ENCODE assay signal across 22 mouse cellular contexts in the genomic region with DNA sequence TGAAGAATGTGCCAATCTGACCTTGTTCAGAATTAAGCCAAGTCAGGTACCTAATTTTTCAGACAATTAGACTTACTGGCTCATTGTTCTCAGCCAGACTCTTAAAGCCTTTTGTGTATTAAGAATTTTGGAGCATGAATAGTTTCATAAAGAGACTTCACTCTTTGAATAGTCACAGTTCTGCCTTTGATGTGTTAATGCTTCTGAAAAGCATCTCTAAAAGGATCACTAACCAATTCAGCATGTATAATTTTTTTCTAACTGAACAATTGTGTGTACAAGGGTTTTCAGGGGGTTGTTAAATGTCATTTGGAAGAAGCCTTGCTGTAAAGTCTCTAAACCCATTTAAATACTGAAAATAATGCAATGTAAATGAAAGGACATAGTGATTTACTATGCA.
DNase-seq lines count a peak whose midpoint lies in the region; ATAC-seq lines count a peak whose summit lies in the region.
"Had no signal": no experiment of that assay in that cellular context is flagged by ENCODE, and none has a peak within 500 bp of the region (broad histone marks: within the 10 kb centered on the region; RNA-seq: fewer than 3 reads in every experiment).

No protein-coding gene starts in this region.

- ATAC-seq in forebrain, embryonic 11.5 days (replicated peaks; ENCODE audit: low FRiP score): 0 out of 2 replicates have a peak, but pooled peaks have one; percentile 30
- ATAC-seq in forebrain, embryonic 13.5 days: no peak
- ATAC-seq in midbrain, embryonic 11.5 days (ENCODE audit: low FRiP score): no peak
- no peak for ATAC-seq in midbrain, embryonic 16.5 days
- ATAC-seq: CD4-positive, CD25-positive, alpha-beta regulatory T cell, adult 4 months; forebrain, embryonic 14.5 days; forebrain, embryonic 16.5 days had no signal

- H3K4me2 ChIP-seq in forebrain, embryonic 11.5 days (ENCODE audit: low read depth, low read length, severe bottlenecking): no peak overlapping the region
- H3K4me2 ChIP-seq in forebrain, embryonic 13.5 days: no peak overlapping the region
- no peak overlapping the region for H3K4me2 ChIP-seq in midbrain, embryonic 11.5 days
- H3K4me2 ChIP-seq in midbrain, embryonic 16.5 days (ENCODE audit: low read length): no peak overlapping the region
- H3K4me2 ChIP-seq: embryonic facial prominence, embryonic 12.5 days had no signal

- no peaks in the 10 kb centered on the region for H3K36me3 ChIP-seq in forebrain, embryonic 11.5 days (ENCODE audit: control insufficient read depth, insufficient read depth, low read length)
- no peaks in the 10 kb centered on the region for H3K36me3 ChIP-seq in forebrain, embryonic 13.5 days (ENCODE audit: poor library complexity, severe bottlenecking)
- no peaks in the 10 kb centered on the region for H3K36me3 ChIP-seq in midbrain, embryonic 11.5 days (ENCODE audit: control insufficient read depth, insufficient read depth, low read length)
- no peaks in the 10 kb centered on the region for H3K36me3 ChIP-seq in midbrain, embryonic 16.5 days (ENCODE audit: control insufficient read depth, insufficient read depth, low read length)
- H3K36me3 ChIP-seq: embryonic facial prominence, embryonic 10.5 days; embryonic facial prominence, embryonic 12.5 days; G1E had no signal

- no peak overlapping the region for H3K4me3 ChIP-seq in forebrain, embryonic 11.5 days (ENCODE audit: low read depth, low read length)
- H3K4me3 ChIP-seq in forebrain, embryonic 13.5 days: no peak overlapping the region
- H3K4me3 ChIP-seq in midbrain, embryonic 11.5 days (ENCODE audit: low read depth, low read length): no peak overlapping the region
- H3K4me3 ChIP-seq in midbrain, embryonic 16.5 days (ENCODE audit: low read depth, low read length): no peak overlapping the region
- H3K4me3 ChIP-seq: embryonic facial prominence, embryonic 10.5 days; embryonic facial prominence, embryonic 12.5 days had no signal

- DNase-seq in forebrain, embryonic 11.5 days (ENCODE audit: low spot score): no peak
- DNase-seq in midbrain, embryonic 11.5 days (ENCODE audit: low spot score, missing footprints): peak; percentile 85
- DNase-seq in Muller cell, postnatal 12 days (ENCODE audit: inconsistent ontology term): peak; percentile 2
- no peak for DNase-seq in kidney, postnatal 4 days
- DNase-seq: adrenal gland, adult 2 months; adrenal gland, postnatal 10 days; adrenal gland, postnatal 25 days; B cell, adult 2 months; cerebellum, adult 11-12 months; cerebellum, adult 2 months; cerebellum, adult 9-10 months; cerebellum, postnatal 10 days; cerebellum, postnatal 25 days had no signal

- H3K27ac ChIP-seq in forebrain, embryonic 11.5 days (ENCODE audit: low read depth, low read length): no peak overlapping the region
- H3K27ac ChIP-seq in forebrain, embryonic 13.5 days: no peak overlapping the region
- no peak overlapping the region for H3K27ac ChIP-seq in midbrain, embryonic 11.5 days (ENCODE audit: low read depth, low read length)
- H3K27ac ChIP-seq in midbrain, embryonic 16.5 days (ENCODE audit: low read length): no peak overlapping the region
- H3K27ac ChIP-seq: embryonic facial prominence, embryonic 10.5 days; embryonic facial prominence, embryonic 12.5 days had no signal

- no peaks in the 10 kb centered on the region for H3K4me1 ChIP-seq in forebrain, embryonic 11.5 days (replicated peaks; ENCODE audit: control insufficient read depth, insufficient read depth, low read length)
- H3K4me1 ChIP-seq in forebrain, embryonic 13.5 days: 0 out of 2 replicates have a peak, but pooled peaks cover 4% of the 10 kb centered on the region
- H3K4me1 ChIP-seq in midbrain, embryonic 11.5 days (ENCODE audit: control insufficient read depth, insufficient read depth, low read length): no peaks in the 10 kb centered on the region
- H3K4me1 ChIP-seq in midbrain, embryonic 16.5 days (ENCODE audit: control insufficient read depth, insufficient read depth, low read length): no peaks in the 10 kb centered on the region
- H3K4me1 ChIP-seq: embryonic facial prominence, embryonic 10.5 days; embryonic facial prominence, embryonic 12.5 days had no signal

- H3K9me3 ChIP-seq in forebrain, embryonic 11.5 days (ENCODE audit: control insufficient read depth, low read length): no peaks in the 10 kb centered on the region
- no peaks in the 10 kb centered on the region for H3K9me3 ChIP-seq in forebrain, embryonic 13.5 days (replicated peaks)
- no peaks in the 10 kb centered on the region for H3K9me3 ChIP-seq in midbrain, embryonic 11.5 days (ENCODE audit: control insufficient read depth, low read length)
- H3K9me3 ChIP-seq in midbrain, embryonic 16.5 days (replicated peaks; ENCODE audit: control insufficient read depth, low read length, poor library complexity, severe bottlenecking): no peaks in the 10 kb centered on the region
- H3K9me3 ChIP-seq: embryonic facial prominence, embryonic 10.5 days; embryonic facial prominence, embryonic 12.5 days had no signal

- H3K27me3 ChIP-seq in forebrain, embryonic 11.5 days (ENCODE audit: control insufficient read depth, insufficient read depth, low read length): no peaks in the 10 kb centered on the region
- H3K27me3 ChIP-seq in forebrain, embryonic 13.5 days: no peaks in the 10 kb centered on the region
- no peaks in the 10 kb centered on the region for H3K27me3 ChIP-seq in midbrain, embryonic 11.5 days (ENCODE audit: control insufficient read depth, insufficient read depth, low read length)
- H3K27me3 ChIP-seq in midbrain, embryonic 16.5 days (ENCODE audit: control insufficient read depth, insufficient read depth, low read depth, low read length): no peaks in the 10 kb centered on the region
- H3K27me3 ChIP-seq: CH12.LX; embryonic facial prominence, embryonic 12.5 days had no signal

- H3K9ac ChIP-seq in forebrain, embryonic 11.5 days (ENCODE audit: low read length): no peak overlapping the region
- no peak overlapping the region for H3K9ac ChIP-seq in forebrain, embryonic 13.5 days
- H3K9ac ChIP-seq in midbrain, embryonic 11.5 days (ENCODE audit: low read length): no peak overlapping the region
- no peak overlapping the region for H3K9ac ChIP-seq in midbrain, embryonic 16.5 days (ENCODE audit: low read depth, low read length)
- H3K9ac ChIP-seq: embryonic facial prominence, embryonic 12.5 days had no signal

Comparison
In these comparisons a context has a peak if more than half of its experiments do, and no peak if none do; other contexts are left out.
1. DNase-seq: peak in midbrain, embryonic 11.5 days (single experiment) and Muller cell, postnatal 12 days (single experiment); none in forebrain, embryonic 11.5 days (single experiment) and kidney, postnatal 4 days (0 of 2).